ENCODE assay signal across 10 mouse cellular contexts in the genomic region with DNA sequence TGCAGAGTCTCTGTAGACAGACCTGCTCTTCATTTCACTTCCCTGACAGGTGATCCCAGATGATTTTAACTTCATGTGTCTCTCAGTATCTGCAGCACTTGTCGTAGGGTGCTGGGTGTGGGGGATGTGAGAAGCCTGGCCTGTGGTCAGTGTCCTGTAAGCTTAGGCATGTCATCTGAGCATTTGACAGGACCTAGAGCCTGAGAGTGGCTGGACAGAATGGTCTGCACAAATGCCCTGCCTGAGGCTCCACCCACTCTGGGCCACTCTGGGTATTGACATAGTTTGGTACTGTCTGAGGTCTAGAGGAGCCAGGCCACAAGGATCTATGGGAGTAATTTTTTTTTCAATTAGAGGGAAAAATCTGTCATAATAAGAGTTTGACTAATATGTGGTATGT. TPM values are rescaled to one million over a fixed set of nuclear protein-coding genes. Genes with fewer than 3 reads are reported as not detected.
DNase-seq lines count a peak whose midpoint lies in the region; ATAC-seq and TF ChIP-seq lines count a peak whose summit lies in the region.
"Had no signal": no experiment of that assay in that cellular context is flagged by ENCODE, and none has a peak within 500 bp of the region (broad histone marks: within the 10 kb centered on the region; RNA-seq: fewer than 3 reads in every experiment).

No protein-coding gene starts in this region.

- H3K4me3 ChIP-seq in heart, embryonic 10.5 days: no peak overlapping the region
- no peak overlapping the region for H3K4me3 ChIP-seq in heart, embryonic 11.5 days (ENCODE audit: low read depth, low read length)
- no peak overlapping the region for H3K4me3 ChIP-seq in lung, embryonic 15.5 days
- H3K4me3 ChIP-seq in lung, adult 2 months (replicated peaks; ENCODE audit: extremely low read depth, low read depth, low read length): no peak overlapping the region
- no peak overlapping the region for H3K4me3 ChIP-seq in liver, embryonic 14.5 days (ENCODE audit: insufficient read depth in 1 of 2, low read depth in 2 of 2, low read length in 2 of 2)
- H3K4me3 ChIP-seq in forebrain, embryonic 13.5 days: no peak overlapping the region

- TF ChIP-seq CTCF in lung, adult 2 months (IDR thresholded peaks at IDR 0.05; ENCODE audit: insufficient read depth, low read length): no peak
- no peak for TF ChIP-seq CTCF in liver, embryonic 14.5 days (IDR thresholded peaks at IDR 0.05; ENCODE audit: low read depth)

- H3K4me2 ChIP-seq in heart, embryonic 11.5 days: no peak overlapping the region
- H3K4me2 ChIP-seq in lung, embryonic 15.5 days: 0 out of 2 replicates have a peak overlapping the region, but pooled peaks have one; percentile 66
- peak overlapping the region; percentile 56 for H3K4me2 ChIP-seq in liver, embryonic 14.5 days (ENCODE audit: low read depth)
- H3K4me2 ChIP-seq in forebrain, embryonic 13.5 days: no peak overlapping the region

- H3K27me3 ChIP-seq in heart, embryonic 10.5 days (ENCODE audit: insufficient read depth, poor library complexity, severe bottlenecking): no peaks in the 10 kb centered on the region
- no peaks in the 10 kb centered on the region for H3K27me3 ChIP-seq in heart, embryonic 11.5 days (ENCODE audit: control insufficient read depth, insufficient read depth, low read length)
- no peaks in the 10 kb centered on the region for H3K27me3 ChIP-seq in lung, embryonic 15.5 days
- H3K27me3 ChIP-seq in liver, embryonic 14.5 days (ENCODE audit: control insufficient read depth, insufficient read depth, low read length): no peaks in the 10 kb centered on the region
- 0 out of 2 replicates have a peak, but pooled peaks cover 3% of the 10 kb centered on the region for H3K27me3 ChIP-seq in forebrain, embryonic 13.5 days

- DNase-seq in heart, embryonic 10.5 days (ENCODE audit: low spot score): peak; percentile 71
- DNase-seq in lung, adult 2 months: no peak
- DNase-seq in R1 (ENCODE audit: low read depth, low spot score): peak; percentile 20
- DNase-seq in liver, embryonic 14.5 days (ENCODE audit: low read depth in 3 of 3, low spot score in 3 of 3): no peak
- no peak for DNase-seq in testis, postnatal 14 days (ENCODE audit: low spot score)
- DNase-seq: forebrain, postnatal 0 days; kidney, adult 8-10 months had no signal

- no peaks in the 10 kb centered on the region for H3K9me3 ChIP-seq in heart, embryonic 10.5 days
- no peaks in the 10 kb centered on the region for H3K9me3 ChIP-seq in heart, embryonic 11.5 days (replicated peaks; ENCODE audit: control insufficient read depth, low read length)
- no peaks in the 10 kb centered on the region for H3K9me3 ChIP-seq in lung, embryonic 15.5 days
- no peaks in the 10 kb centered on the region for H3K9me3 ChIP-seq in liver, embryonic 14.5 days (ENCODE audit: control insufficient read depth, low read length)
- no peaks in the 10 kb centered on the region for H3K9me3 ChIP-seq in forebrain, embryonic 13.5 days (replicated peaks)

- 57% methylated on average over 1 of the region's 1 CpGs for WGBS in heart, embryonic 10.5 days
- WGBS in heart, embryonic 11.5 days (ENCODE audit: insufficient replicate concordance): 67% methylated on average over 1 of the region's 1 CpGs
- WGBS in lung, embryonic 15.5 days: 91% methylated on average over 1 of the region's 1 CpGs
- WGBS in lung, adult 2 months: 90% methylated on average over 1 of the region's 1 CpGs
- WGBS in liver, embryonic 14.5 days (ENCODE audit: insufficient replicate concordance): 68% methylated on average over 1 of the region's 1 CpGs
- WGBS in forebrain, embryonic 13.5 days: 96% methylated on average over 1 of the region's 1 CpGs

- H3K27ac ChIP-seq in heart, embryonic 10.5 days: peak overlapping the region; percentile 88; the same call in 1 of the 2 replicates
- H3K27ac ChIP-seq in heart, embryonic 11.5 days (ENCODE audit: low read depth, low read length): no peak overlapping the region
- H3K27ac ChIP-seq in lung, embryonic 15.5 days: no peak overlapping the region
- no peak overlapping the region for H3K27ac ChIP-seq in liver, embryonic 14.5 days
- H3K27ac ChIP-seq in forebrain, embryonic 13.5 days: no peak overlapping the region

- no peak for ATAC-seq in heart, embryonic 11.5 days (replicated peaks; ENCODE audit: insufficient number of reproducible peaks, low FRiP score, low TSS enrichment)
- ATAC-seq in lung, embryonic 15.5 days (ENCODE audit: borderline replicate concordance, extremely low read depth, low FRiP score, low TSS enrichment): no peak
- no peak for ATAC-seq in liver, embryonic 14.5 days (ENCODE audit: insufficient read depth)
- no peak for ATAC-seq in forebrain, embryonic 13.5 days

- peaks cover 40% of the 10 kb centered on the region for H3K4me1 ChIP-seq in heart, embryonic 10.5 days
- H3K4me1 ChIP-seq in heart, embryonic 11.5 days (ENCODE audit: control insufficient read depth, insufficient read depth, low read length): peaks cover 15% of the 10 kb centered on the region
- H3K4me1 ChIP-seq in lung, embryonic 15.5 days: peaks cover 18% of the 10 kb centered on the region
- H3K4me1 ChIP-seq in lung, adult 2 months (ENCODE audit: control insufficient read depth, insufficient read depth, low read length): peaks cover 7% of the 10 kb centered on the region
- H3K4me1 ChIP-seq in liver, embryonic 14.5 days (replicated peaks; ENCODE audit: control insufficient read depth in 2 of 2, insufficient read depth in 2 of 2, low read length in 1 of 2): peaks cover 0 to 20% of the 10 kb centered on the region in 2 experiments; a peak in 3 of 4 replicates
- H3K4me1 ChIP-seq in forebrain, embryonic 13.5 days: peaks cover 5% of the 10 kb centered on the region; the same call in 1 of the 2 replicates

- no peak for TF ChIP-seq POLR2A in lung, adult 2 months (IDR thresholded peaks at IDR 0.05; ENCODE audit: borderline replicate concordance, extremely low read depth, low read depth, low read length)

- no peak for TF ChIP-seq EP300 in liver, embryonic 14.5 days (IDR thresholded peaks at IDR 0.05; ENCODE audit: low read depth)

- no peak overlapping the region for H3K9ac ChIP-seq in heart, embryonic 11.5 days (ENCODE audit: low read depth, low read length)
- H3K9ac ChIP-seq in lung, embryonic 15.5 days: no peak overlapping the region
- no peak overlapping the region for H3K9ac ChIP-seq in liver, embryonic 14.5 days (replicated peaks)
- H3K9ac ChIP-seq in forebrain, embryonic 13.5 days: no peak overlapping the region
- H3K9ac ChIP-seq: forebrain, postnatal 0 days had no signal

- no peaks in the 10 kb centered on the region for H3K36me3 ChIP-seq in heart, embryonic 10.5 days
- no peaks in the 10 kb centered on the region for H3K36me3 ChIP-seq in heart, embryonic 11.5 days (ENCODE audit: control insufficient read depth, insufficient read depth, low read length)
- no peaks in the 10 kb centered on the region for H3K36me3 ChIP-seq in lung, embryonic 15.5 days
- no peaks in the 10 kb centered on the region for H3K36me3 ChIP-seq in liver, embryonic 14.5 days (replicated peaks; ENCODE audit: control insufficient read depth, insufficient read depth, low read depth)
- no peaks in the 10 kb centered on the region for H3K36me3 ChIP-seq in forebrain, embryonic 13.5 days (ENCODE audit: poor library complexity, severe bottlenecking)

RNA-seq across cellular contexts. Expression of gene Mgmt, which starts 0.9 kb away (rescaled TPM):
- 5.7 and 6.1 TPM in 2 replicates for polyA plus RNA-seq in heart, embryonic 10.5 days (2016; fragmentation: Nextera tagmentation; extraction: Ambion mirVana)
- 5.5 and 5.6 TPM in 2 replicates for polyA plus RNA-seq in heart, embryonic 11.5 days (2014; fragmentation: Nextera tagmentation; extraction: Ambion mirVana)
- 5.5 and 5.9 TPM in 2 replicates for polyA plus RNA-seq in lung, embryonic 15.5 days (2015; fragmentation: Nextera tagmentation; extraction: Ambion mirVana)
- 1.7 and 1.8 TPM in 2 replicates for polyA plus RNA-seq in lung, adult 2 months (2012; rRNA removed)
- polyA plus RNA-seq in liver, embryonic 14.5 days (2012; rRNA removed): 1.3 and 1.4 TPM in 2 replicates
- polyA plus RNA-seq in liver, embryonic 14.5 days (2014; fragmentation: Nextera tagmentation; extraction: Ambion mirVana): 3.3 and 3.4 TPM in 2 replicates
- polyA plus RNA-seq in forebrain, embryonic 13.5 days (2015; fragmentation: Nextera tagmentation; extraction: Ambion mirVana): 1.6 and 1.9 TPM in 2 replicates

Comparison
In these comparisons a context has a peak if more than half of its experiments do, and no peak if none do; other contexts are left out.
1. DNase-seq: peak in heart, embryonic 10.5 days (single experiment) and R1 (single experiment); none in lung, adult 2 months (single experiment), liver, embryonic 14.5 days (0 of 3) and testis, postnatal 14 days (single experiment).
2. H3K4me2 ChIP-seq: peak in lung, embryonic 15.5 days (single experiment) and liver, embryonic 14.5 days (single experiment); none in heart, embryonic 11.5 days (single experiment) and forebrain, embryonic 13.5 days (single experiment).